Mouse (Mus musculus) thymus, postnatal 10 days (tissue): Measurements from ENCODE around the gene Cep41.

Source experiments
- DNase-seq, 2 experiments: peaks; one replicate each; pipeline ENCODE4 v3.0.0; 2021; ENCODE audit warnings: low spot score in 2 of 2

The Cep41 gene

GRCm38 (mm10) chr6:30693350-30693991 is at the start of gene Cep41:
Gene Cep41, minus strand, starts transcription at chr6:30693749.
- peak; percentile 93 for DNase-seq

- no peak for DNase-seq
Observed at GRCm38 (mm10) chr6:30739177-30739747, 45.7 kb upstream of the Cep41 start.

- DNase-seq = no peak
Observed at GRCm38 (mm10) chr6:30738464-30739006, 45.0 kb upstream of the Cep41 start.

GRCm38 (mm10) chr6:30737548-30738463 is 44.3 kb upstream of the Cep41 start:
- DNase-seq = no peak

- DNase-seq = no peak
Observed at GRCm38 (mm10) chr6:30736864-30737547, 43.5 kb upstream of the Cep41 start.

GRCm38 (mm10) chr6:30736372-30736762 is 42.8 kb upstream of the Cep41 start:
- DNase-seq = no peak

- no peak for DNase-seq
Observed at GRCm38 (mm10) chr6:30735728-30736371, 42.3 kb upstream of the Cep41 start.

GRCm38 (mm10) chr6:30734988-30735727 is 41.6 kb upstream of the Cep41 start:
- no peak for DNase-seq

GRCm38 (mm10) chr6:30734465-30734864 is 40.9 kb upstream of the Cep41 start:
- no peak for DNase-seq

GRCm38 (mm10) chr6:30732571-30733130 is 39.1 kb upstream of the Cep41 start:
- DNase-seq = no peak

GRCm38 (mm10) chr6:30730301-30730971 is 36.9 kb upstream of the Cep41 start:
- no peak for DNase-seq

- no peak for DNase-seq
Observed at GRCm38 (mm10) chr6:30723331-30723730, 29.8 kb upstream of the Cep41 start, which contains the start of gene Mest. Gene Mest, plus strand, starts transcription at chr6:30723547.

GRCm38 (mm10) chr6:30722385-30723164 is 29.0 kb upstream of the Cep41 start:
- DNase-seq = no peak

- no peak for DNase-seq
Observed at GRCm38 (mm10) chr6:30716796-30717195, 23.2 kb upstream of the Cep41 start.

- DNase-seq = no peak
Observed at GRCm38 (mm10) chr6:30714891-30715471, 21.4 kb upstream of the Cep41 start.

- DNase-seq = no peak
Observed at GRCm38 (mm10) chr6:30713896-30714295, 20.3 kb upstream of the Cep41 start.

GRCm38 (mm10) chr6:30713455-30713854 is 19.9 kb upstream of the Cep41 start:
- DNase-seq = no peak

GRCm38 (mm10) chr6:30712484-30712883 is 18.9 kb upstream of the Cep41 start:
- DNase-seq = no peak
